Mouse (Mus musculus) megakaryocyte-erythroid progenitor cell, adult 5-6 weeks (primary cell): ENCODE measurements around the gene Crtc3. TPM values are rescaled to one million over a fixed set of nuclear protein-coding genes. Genes with fewer than 3 reads are reported as not detected.

Experiments used
- ATAC-seq: replicated peaks from 2 replicates; pipeline ENCODE4 v1.8.0; 2016; ENCODE audit warnings: mild to moderate bottlenecking, inconsistent platforms; ENCODE audit not compliant: severe bottlenecking, poor library complexity, low FRiP score, low TSS enrichment
- total RNA-seq, 2 experiments: library from RNA; stranded (forward) in 1 of 2; stranded (reverse) in 1 of 2; fragments of 200-1000, 215-1000 nt in 1 of 2; fragments of >200 nt in 1 of 2; fragmentation: Nextera tagmentation in 1 of 2; gene quantifications; 2 replicates each; pipeline ENCODE4 v1.2.3; 2014 to 2017

Crtc3 gene
- total RNA-seq, 2 experiments from 2014 or later = 8.2 to 29.3 TPM

DNA sequence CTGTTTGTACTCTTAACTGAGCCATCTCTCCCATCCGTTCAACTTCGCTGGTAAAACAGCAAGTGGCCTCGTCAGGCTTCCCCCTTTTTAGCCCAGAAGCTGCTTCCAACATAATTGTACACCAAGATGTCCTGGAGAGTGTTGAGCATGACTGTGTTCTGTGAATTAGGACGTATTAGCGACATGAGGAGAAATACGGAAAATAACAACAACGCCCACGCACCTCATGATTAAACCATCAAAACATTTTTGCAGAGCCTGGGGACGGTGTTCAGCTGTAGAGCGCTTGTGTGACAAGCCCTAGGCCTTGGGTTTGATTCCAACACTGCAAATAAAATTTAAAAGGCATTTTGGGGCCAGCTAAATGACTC is 529 bp upstream of the Crtc3 start:
- ATAC-seq = peak; percentile 4; the same call in 1 of the 2 replicates

DNA sequence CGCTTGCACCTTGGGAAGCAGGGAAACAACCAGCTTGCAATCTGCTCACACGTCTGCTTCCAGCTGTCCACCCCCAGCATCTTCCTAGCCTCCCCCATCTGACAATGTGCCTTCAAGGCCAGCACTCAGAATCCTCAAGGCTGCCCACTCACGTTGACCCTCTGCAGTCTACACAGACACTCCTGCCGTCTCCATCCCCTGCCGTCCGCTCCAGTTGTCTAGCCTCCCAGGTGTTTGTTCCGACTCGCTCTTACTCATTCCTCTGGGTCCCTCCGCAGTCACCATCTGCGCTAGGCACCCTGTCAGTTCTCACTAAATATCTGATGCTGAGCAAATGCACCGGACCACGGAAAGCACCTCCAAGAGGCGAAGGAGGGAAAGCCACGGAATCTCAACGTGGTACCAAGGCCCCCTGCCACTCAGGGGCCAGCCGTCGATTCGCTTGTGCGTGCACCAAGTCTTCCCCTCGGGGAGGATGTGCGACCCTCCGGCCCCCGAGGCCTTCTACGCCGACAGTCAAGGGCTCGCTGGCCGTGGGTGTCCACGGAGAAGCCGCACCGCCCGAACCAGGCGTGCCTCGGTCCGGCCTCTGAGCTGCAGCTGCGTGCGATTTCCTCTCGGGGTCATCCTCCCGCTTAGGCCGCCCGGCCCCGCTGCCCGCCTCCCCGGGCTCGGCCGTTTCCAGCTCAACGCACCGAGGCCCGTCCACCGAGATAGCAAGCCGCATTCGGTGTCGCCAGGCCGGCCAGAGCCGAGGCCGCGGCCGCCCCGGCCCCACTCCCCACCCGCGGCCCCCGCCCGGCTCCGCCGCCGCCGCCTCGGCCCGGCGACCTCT is 739 bp downstream of the Crtc3 start:
- peak; percentile 36 for ATAC-seq

DNA sequence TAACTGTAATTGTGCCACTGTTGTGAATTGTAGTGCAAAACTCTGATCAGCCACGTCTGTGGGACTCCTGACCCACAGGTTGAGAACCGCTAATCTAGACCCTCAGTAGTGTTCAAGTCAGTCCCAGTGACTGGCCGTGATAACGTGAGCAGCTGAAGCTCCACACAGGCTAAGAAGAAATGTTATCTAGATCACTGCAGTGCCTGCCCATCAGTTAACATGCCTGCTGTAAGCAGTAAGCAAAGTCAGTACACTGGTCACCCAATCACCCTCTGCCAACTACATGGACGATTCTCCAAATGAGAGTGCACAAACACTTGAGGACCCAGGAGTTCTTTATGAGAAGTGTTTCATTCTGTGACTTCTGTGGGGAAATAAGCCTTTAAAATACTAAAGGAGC is 3.0 kb downstream of the Crtc3 start:
- ATAC-seq = peak; percentile 66

DNA sequence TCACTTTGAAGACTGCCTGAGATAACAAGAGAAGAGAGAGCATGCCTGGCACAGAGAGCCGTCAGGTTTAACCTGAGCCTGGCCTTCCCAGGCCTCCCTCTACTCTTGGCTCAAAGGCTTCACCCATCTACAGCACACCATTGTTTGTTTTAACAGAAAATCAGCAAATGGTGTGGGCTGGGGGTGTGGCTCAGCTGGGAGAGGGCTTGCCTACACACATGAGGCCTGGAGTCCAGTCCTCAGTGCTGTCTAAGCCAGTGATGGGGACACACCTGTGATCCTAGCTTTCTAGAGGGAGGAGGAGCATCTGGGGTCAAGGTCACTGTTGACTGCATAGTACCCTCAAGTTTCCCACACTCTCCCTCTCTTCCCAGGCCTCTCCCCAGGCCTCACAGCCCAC is 6.0 kb downstream of the Crtc3 start:
- no peak for ATAC-seq

DNA sequence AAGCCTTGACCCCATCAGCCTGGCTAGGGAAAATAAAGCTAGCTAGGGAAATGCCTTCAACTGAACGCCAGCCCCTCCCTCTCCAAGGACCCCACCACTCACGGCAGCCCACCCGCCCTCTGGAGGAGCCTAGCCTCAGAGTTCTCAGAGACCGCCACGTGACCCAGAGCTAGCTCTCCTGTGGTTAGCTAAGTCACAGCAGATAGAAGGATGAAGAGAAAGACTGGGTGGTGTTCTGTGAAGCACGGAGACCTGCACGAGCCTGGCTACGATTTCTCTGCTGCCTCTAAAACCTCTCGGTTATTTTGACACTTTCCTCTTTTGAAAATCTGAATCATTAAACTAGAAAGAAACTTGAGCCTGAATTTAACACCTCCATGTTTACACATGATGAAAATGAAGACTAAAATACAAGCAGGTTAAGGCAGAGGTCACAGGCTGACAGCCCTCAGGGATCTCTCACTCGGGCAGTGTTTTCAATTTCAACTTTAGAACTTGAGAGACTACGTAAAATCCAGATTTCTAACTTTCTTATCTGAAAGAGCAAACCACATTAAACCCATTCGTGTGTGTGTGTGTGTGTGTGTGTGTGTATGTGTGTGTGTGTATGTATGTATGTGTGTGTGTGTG is 8.3 kb downstream of the Crtc3 start:
- peak; percentile 84 for ATAC-seq

DNA sequence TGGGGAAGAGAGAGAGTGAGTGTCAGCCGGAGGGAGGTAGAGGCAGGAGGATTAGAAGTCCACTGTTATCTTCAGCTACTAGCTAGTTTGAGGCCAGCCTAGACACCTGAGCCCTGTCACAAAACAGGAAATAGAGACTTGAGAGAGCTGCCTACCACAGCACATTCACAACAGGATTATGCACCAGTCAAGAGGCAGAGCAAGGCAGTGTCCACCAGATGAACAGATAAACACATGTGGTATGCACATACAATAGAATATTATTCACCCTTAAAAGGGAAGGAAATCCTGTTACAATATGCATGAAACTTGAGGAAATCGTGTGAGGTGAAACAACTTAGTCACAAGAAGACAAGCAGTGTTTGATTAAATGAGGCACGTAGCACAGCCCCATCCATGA is 16.4 kb downstream of the Crtc3 start:
- no peak for ATAC-seq

DNA sequence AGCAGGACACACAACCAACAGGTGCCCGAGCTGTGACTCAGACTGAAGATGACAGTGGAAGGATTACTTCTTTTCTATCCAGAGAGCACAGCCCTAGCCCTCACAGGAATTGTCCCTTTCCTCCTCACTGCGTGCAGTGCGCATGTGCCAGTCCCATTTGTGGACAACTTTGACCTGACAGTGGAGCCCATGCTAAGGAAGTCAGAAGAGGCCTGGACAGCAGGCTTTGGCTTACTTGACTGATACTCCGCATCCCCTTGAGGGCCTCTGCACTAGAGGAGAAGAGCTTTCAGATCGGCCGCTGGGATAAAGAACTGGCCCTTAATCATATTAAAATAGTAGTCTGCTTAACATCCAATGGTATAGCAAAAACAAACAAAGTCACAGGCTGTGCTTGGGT is 17.8 kb downstream of the Crtc3 start:
- ATAC-seq = no peak

DNA sequence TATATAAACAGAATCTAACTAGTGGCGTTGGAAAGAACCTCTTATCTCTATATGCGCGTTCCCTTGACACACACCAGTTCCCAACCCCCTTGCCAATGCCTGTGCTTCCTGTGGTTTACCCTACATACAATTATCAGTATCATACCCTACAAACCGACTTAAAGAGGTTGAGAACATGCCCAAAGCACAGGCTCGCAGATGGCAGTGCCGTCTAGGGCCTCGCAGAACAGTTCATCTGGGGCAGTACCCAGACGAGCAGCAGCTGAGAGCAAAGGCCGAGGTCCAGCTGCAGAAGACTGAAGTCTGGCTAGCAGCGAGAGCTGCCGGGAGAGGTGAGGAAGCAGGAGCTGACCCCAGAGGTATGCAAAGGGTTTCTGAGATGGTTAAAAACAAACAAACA is 21.5 kb downstream of the Crtc3 start:
- peak; percentile 91 for ATAC-seq

DNA sequence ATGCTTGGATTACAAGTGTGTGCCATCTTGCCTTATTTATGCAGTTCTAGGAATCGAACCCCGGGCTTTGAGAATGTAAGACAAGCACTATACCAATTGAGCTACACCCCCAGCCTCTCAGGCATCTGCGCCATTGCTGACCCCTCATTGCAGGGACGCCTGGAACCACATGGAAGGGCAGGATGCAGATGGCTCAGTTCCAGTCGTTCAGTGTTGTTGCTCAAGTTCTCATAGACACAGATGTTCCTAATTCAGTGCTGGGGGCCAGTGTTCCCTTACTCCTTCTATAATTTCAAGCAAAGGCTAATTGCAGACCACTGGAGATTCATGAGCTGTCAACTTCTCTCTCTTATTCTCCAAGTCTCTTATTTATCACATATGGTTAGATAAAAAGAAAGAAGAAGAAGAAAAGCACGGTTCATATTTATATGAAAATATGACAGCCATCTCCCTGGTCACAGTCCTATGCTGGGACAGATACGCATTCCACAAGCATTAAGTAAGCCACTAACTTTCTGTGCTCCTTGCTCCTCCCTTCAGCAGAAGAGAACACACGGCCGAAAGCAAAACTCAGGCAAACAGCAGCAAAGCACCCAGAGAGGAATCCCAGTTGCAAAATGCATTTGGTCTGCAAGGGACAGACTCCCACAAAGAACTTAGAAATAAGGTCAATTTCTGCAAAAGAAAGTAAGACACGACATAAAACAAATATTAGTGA is 22.3 kb downstream of the Crtc3 start:
- ATAC-seq = peak; percentile 19; the same call in 1 of the 2 replicates

DNA sequence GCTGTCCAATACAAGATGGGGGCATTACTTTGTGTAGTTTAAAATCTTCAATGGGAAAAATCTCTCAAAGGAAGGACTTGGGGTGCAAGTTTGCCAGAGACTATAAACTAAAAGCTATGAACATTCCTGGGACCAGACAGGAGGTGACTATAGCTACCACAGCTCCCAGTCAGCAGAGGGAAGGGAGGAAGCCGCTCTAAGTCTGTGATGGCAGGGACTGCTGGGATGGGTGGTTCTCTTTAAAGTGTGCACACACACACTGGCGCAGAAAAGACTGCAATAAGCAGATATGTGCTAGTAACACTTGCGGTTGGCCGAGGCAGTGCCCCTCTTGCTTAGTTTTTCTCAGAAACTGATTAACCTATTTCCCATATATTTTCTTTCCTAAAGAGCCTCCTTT is 27.6 kb downstream of the Crtc3 start:
- no peak for ATAC-seq

DNA sequence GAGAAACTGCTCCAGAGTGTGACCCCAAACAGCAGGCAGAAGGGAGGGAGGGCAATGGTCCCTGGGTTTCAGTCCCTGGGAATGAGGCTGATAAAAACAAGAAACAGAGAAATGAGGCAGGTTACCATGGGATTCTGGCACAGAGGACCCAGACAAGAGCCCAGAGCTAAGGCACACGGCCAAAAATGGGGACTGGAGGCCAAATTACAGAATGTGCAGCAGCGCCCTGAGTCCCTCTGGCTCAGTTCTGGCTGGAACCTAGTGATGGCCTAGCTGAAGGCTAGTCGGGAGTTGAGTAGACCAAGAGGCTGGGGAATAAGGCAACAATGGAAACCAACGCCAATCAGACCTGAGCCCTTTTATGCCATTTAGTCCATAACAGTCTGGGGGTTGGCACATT is 28.1 kb downstream of the Crtc3 start:
- ATAC-seq = no peak

DNA sequence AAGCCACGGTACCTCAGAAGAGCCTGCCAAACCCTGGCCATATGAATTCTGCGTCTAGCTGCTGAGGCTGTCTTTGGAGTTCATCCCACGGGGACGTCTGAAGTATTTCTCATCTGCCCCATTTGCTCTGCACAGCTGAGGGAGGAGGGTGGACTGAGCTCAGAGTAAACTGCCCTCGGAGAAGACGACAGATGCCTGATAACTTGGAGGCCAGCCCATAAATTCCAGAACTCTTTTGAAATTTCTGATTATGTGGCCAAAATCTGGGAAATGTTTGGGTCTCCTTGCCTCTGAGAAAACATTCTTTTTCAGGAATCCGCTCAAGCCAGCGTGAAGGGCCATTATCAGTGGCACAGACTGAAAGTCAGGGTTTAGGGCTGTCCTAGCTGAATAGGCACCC is 30.8 kb downstream of the Crtc3 start:
- no peak for ATAC-seq

DNA sequence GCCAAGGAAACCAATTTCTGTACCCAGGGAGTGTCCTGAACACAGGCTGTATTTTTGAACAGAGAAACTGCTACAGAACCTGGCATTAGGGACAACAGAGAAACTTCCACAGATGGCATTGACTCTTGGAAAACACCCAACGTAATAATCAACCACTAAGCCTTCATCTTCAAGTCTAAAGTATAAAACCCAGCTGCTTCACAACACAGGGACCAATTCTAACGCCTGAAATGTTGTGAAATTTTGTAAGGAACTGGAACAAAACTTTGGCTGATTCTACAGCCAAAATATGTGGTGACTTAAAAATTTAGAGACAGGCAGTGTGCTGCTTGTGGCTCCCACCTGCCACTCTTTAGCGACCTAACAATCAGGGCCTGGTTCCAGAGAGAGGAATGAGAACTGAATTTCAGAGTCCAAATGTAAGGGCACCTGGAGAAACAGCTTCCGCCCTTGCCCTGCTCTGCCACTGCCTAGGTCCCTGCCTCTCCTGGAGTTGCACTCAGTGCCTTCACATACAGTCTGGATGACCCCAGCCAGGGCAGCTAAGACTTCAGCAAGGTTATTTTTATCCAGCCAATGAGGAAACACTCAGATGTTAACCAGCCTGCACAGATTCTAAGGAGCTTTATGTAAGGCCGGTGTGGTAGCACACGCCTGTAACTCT is 33.2 kb downstream of the Crtc3 start:
- no peak for ATAC-seq

DNA sequence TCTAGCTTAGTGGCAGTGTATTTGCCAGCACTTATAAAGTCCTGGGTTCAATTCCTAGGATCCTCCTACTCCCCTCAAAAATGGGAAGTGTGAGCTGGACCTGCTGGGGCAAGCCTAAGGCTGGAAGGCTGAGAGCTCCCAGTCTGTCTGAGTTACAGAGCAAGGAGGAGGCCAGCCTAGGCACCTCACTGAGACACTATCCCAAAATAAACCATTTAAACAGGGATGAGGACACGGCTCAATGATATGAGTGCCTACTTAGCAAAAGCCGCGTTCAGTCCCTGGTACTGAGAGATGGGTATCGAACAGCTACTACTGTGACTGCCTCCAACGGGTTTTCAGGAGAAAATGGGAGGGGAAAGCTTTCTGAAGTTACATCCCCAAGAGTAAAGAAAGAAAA is 33.8 kb downstream of the Crtc3 start:
- ATAC-seq = no peak

DNA sequence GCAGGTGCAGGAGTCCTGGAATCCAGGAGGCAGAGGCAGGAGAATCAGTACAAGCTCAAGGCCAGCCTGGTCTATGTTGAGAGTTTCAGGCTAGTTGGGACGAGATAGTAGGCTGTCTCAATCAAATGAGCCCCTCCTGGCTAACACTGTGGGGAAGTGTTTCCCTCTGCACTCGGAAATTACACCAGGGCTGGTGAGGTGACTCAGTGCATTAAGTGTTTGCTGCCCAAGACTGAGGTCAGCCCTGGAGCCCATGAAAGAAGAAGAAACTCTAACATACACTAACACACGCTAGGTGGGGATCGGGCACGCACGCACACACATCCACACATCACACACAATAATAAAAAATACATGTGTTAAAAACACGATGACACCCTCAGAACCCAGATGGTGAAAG is 34.3 kb downstream of the Crtc3 start:
- ATAC-seq = no peak

DNA sequence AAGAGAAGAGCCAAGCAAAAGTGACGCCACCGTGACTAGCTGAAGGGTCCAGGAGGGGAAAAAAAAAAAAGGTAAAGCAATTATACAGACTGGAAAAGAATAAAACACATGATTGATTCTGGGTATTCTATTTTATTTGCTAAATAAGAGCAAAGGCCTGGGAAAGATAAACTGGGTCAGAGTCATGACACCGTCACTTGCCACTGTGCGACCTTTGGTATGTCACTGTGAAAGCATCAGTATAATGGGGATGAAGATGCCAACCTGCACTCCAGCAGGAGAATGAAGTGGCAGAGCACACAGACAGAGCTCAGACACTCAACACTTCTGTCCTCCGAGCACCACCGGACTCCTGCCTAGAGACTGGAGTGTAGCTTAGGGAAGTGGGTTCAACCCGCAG is 34.7 kb downstream of the Crtc3 start:
- no peak for ATAC-seq

DNA sequence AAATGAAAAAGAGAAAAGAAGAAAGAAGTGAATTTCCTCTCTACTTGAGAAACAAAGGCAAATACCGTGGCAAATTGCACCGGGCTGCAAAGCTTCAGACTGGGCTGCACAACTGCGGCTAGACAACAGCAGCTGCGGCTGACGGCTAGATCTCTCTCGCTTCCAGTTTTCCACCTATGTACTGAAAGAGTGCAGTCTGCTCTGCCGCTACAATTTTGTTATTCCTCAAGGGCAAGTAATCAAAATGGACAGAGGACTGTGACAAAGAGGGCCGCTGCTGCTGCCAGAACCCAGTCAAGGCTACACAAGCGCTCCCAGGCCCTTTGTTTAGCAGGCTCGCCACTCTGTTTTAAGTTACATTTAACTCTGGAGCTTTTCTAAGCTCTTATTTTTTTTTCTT is 35.6 kb downstream of the Crtc3 start:
- no peak for ATAC-seq

DNA sequence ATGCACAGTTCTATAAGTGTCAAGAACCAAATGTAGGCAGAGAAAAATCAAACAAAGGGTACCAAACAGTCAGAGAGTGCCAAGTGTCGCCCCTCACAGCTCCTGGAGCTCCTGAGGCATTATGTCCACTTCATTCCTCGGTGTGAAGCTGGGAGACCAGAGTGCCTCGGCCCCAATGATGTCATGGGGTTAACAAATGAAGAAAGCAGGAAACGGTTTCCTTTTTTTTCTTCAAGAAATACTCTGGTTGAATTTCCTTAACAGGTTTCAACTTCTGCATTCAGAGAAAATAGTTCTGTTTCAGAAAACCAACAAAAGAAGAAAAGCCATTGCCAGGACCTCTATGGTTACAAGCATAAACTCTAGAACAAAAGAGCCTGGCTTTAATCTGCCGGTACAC is 36.4 kb downstream of the Crtc3 start:
- no peak for ATAC-seq

DNA sequence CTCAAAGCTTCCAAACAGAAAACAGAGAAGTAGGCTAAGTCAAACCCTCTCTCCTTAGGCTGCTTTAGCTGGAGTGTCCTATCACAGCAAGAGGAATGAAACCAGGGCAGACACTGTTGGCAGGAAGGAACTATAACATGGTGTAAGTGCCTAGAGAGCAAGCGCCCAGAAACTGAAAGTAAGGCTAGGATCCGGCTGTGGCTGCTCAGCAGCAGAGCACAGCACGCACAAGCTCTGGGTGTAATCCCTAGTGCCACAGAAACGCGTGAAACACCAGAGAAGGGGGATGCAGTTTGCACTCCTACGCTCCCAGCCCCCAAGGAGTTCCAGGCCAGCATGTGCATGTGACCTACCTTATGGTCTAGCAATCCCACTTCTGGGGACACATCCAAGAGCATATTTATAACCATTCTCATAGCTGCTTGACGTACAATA is 41.2 kb downstream of the Crtc3 start:
- ATAC-seq = peak; percentile 22
